Mouse (Mus musculus) heart, embryonic 15.5 days (tissue): Measurements from ENCODE around the gene Sf1. TPM values are rescaled to one million over a fixed set of nuclear protein-coding genes. Genes with fewer than 3 reads are reported as not detected.

Source experiments
- ATAC-seq: fragments of 200-750 bp; cut with Nextera tagmentation; replicated peaks from 2 replicates; pipeline ENCODE4 v1.8.0; 2017; ENCODE audit warnings: low read depth, moderate TSS enrichment; ENCODE audit not compliant: insufficient number of reproducible peaks, insufficient read depth, low FRiP score
- H3K27ac ChIP-seq: fragments of 300-500 bp; sonication (generic); 2 replicates; pipeline ENCODE4 v1.5.1; 2015; ENCODE audit warnings: mild to moderate bottlenecking, inconsistent platforms
- H3K27me3 ChIP-seq: fragments of 300-500 bp; sonication (generic); 2 replicates; pipeline ENCODE4 v1.6.1; 2015; ENCODE audit warnings: inconsistent platforms
- H3K36me3 ChIP-seq: fragments of 300-500 bp; sonication (generic); 2 replicates; pipeline ENCODE4 v1.6.1; 2015; ENCODE audit warnings: mild to moderate bottlenecking, inconsistent platforms
- H3K4me1 ChIP-seq: fragments of 300-500 bp; sonication (generic); replicated peaks from 2 replicates; pipeline ENCODE4 v1.6.1; 2015; ENCODE audit warnings: inconsistent platforms
- H3K4me2 ChIP-seq: fragments of 300-500 bp; sonication (generic); 2 replicates; pipeline ENCODE4 v1.6.1; 2015; ENCODE audit warnings: inconsistent platforms, mild to moderate bottlenecking, moderate library complexity
- H3K4me3 ChIP-seq: fragments of 300-500 bp; sonication (generic); 2 replicates; pipeline ENCODE4 v1.5.1; 2015; ENCODE audit warnings: mild to moderate bottlenecking, inconsistent platforms
- H3K9ac ChIP-seq: fragments of 300-500 bp; sonication (generic); 2 replicates; pipeline ENCODE4 v1.6.1; 2015; ENCODE audit warnings: mild to moderate bottlenecking, inconsistent platforms
- H3K9me3 ChIP-seq: fragments of 300-500 bp; sonication (generic); replicated peaks from 2 replicates; pipeline ENCODE4 v1.6.1; 2016; ENCODE audit warnings: inconsistent platforms
- WGBS: fragments of 180-500 bp; shearing (Covaris S2); methylation state at CpG from one replicate; pipeline ENCODE4 v1.1.7; 2015; ENCODE audit warnings: mixed read lengths; 5-methylcytosine and 5-hydroxymethylcytosine counted together
- polyA plus RNA-seq: library from polyadenylated mRNA; unstranded; fragments of >200 nt; fragmentation: Nextera tagmentation; extraction: Ambion mirVana; gene quantifications from 2 replicates; pipeline ENCODE4 v1.2.1, GENCODE M21; 2015

Sf1 gene
- polyA plus RNA-seq, 1 experiment from 2014 or later = 79.0 TPM

GRCm38 (mm10) chr19:6400096-6401086 is 36.9 kb downstream of the Sf1 start:
- Histone ChIP-seq H3K4me2 (peak overlapping the region; percentile 100), H3K9me3 (no peaks in the 10 kb centered on the region), H3K9ac (peak overlapping the region; percentile 72), H3K27ac (peak overlapping the region; percentile 74), H3K36me3 (peaks cover 3% of the 10 kb centered on the region; the same call in 1 of the 2 replicates), H3K4me3 (peak overlapping the region; percentile 69), H3K27me3 (peaks cover 18% of the 10 kb centered on the region; the same call in 1 of the 2 replicates), H3K4me1 (peaks cover 38% of the 10 kb centered on the region)
- peak; percentile 2; the same call in 1 of the 2 replicates for ATAC-seq
- WGBS = 2% methylated on average over 29 of the region's 29 CpGs

GRCm38 (mm10) chr19:6401131-6401815 is 37.8 kb downstream of the Sf1 start:
- Histone ChIP-seq H3K4me1 (peaks cover 38% of the 10 kb centered on the region), H3K4me3 (peak overlapping the region; percentile 69), H3K27me3 (peaks cover 18% of the 10 kb centered on the region; the same call in 1 of the 2 replicates), H3K9ac (peak overlapping the region; percentile 46), H3K9me3 (no peaks in the 10 kb centered on the region), H3K4me2 (peak overlapping the region; percentile 100), H3K36me3 (peaks cover 1% of the 10 kb centered on the region; the same call in 1 of the 2 replicates), H3K27ac (peak overlapping the region; percentile 74)
- WGBS = under 1% methylated on average over 32 of the region's 32 CpGs
- peak; percentile 25 for ATAC-seq

GRCm38 (mm10) chr19:6401951-6402350 is 38.5 kb downstream of the Sf1 start:
- 11% methylated on average over 9 of the region's 9 CpGs for WGBS
- Histone ChIP-seq H3K36me3 (no peaks in the 10 kb centered on the region; the same call in 1 of the 2 replicates), H3K9me3 (no peaks in the 10 kb centered on the region), H3K9ac (peak overlapping the region; percentile 46), H3K27me3 (peaks cover 18% of the 10 kb centered on the region; the same call in 1 of the 2 replicates), H3K4me3 (peak overlapping the region; percentile 69), H3K27ac (peak overlapping the region; percentile 74; the same call in 1 of the 2 replicates), H3K4me2 (peak overlapping the region; percentile 100), H3K4me1 (peaks cover 38% of the 10 kb centered on the region)
- ATAC-seq = no peak

GRCm38 (mm10) chr19:6403869-6404268 is 40.4 kb downstream of the Sf1 start:
- no peak for ATAC-seq
- Histone ChIP-seq H3K27me3 (peaks cover 18% of the 10 kb centered on the region; the same call in 1 of the 2 replicates), H3K9me3 (no peaks in the 10 kb centered on the region), H3K36me3 (no peaks in the 10 kb centered on the region), H3K27ac (no peak overlapping the region), H3K4me1 (peaks cover 31% of the 10 kb centered on the region), H3K4me3 (no peak overlapping the region), H3K4me2 (no peak overlapping the region), H3K9ac (no peak overlapping the region)
- WGBS = 84% methylated on average over 10 of the region's 10 CpGs

- Histone ChIP-seq H3K27ac (no peak overlapping the region), H3K4me2 (no peak overlapping the region), H3K4me1 (peaks cover 17% of the 10 kb centered on the region), H3K9me3 (no peaks in the 10 kb centered on the region), H3K27me3 (peaks cover 18% of the 10 kb centered on the region; the same call in 1 of the 2 replicates), H3K9ac (no peak overlapping the region), H3K4me3 (no peak overlapping the region), H3K36me3 (no peaks in the 10 kb centered on the region)
- WGBS = 76% methylated on average over 10 of the region's 10 CpGs
- no peak for ATAC-seq
Observed at GRCm38 (mm10) chr19:6405433-6405832, 41.9 kb downstream of the Sf1 start.

GRCm38 (mm10) chr19:6407109-6407508 is 43.6 kb downstream of the Sf1 start:
- Histone ChIP-seq H3K27ac (no peak overlapping the region), H3K9me3 (no peaks in the 10 kb centered on the region), H3K4me1 (peaks cover under 1% of the 10 kb centered on the region), H3K36me3 (no peaks in the 10 kb centered on the region), H3K4me3 (no peak overlapping the region), H3K27me3 (peaks cover 14% of the 10 kb centered on the region; the same call in 1 of the 2 replicates), H3K4me2 (no peak overlapping the region), H3K9ac (no peak overlapping the region)
- WGBS = 81% methylated on average over 8 of the region's 8 CpGs
- ATAC-seq = no peak

- no peak overlapping the region for H3K4me3 ChIP-seq
- H3K36me3 ChIP-seq = no peaks in the 10 kb centered on the region
- 66% methylated on average over 16 of the region's 16 CpGs for WGBS
- ATAC-seq = no peak
- H3K4me1 ChIP-seq = no peaks in the 10 kb centered on the region
- peaks cover 7% of the 10 kb centered on the region; the same call in 1 of the 2 replicates for H3K27me3 ChIP-seq
- H3K27ac ChIP-seq = no peak overlapping the region
- H3K9me3 ChIP-seq = no peaks in the 10 kb centered on the region
- no peak overlapping the region for H3K9ac ChIP-seq
- H3K4me2 ChIP-seq = no peak overlapping the region
Observed at GRCm38 (mm10) chr19:6407816-6408510, 44.5 kb downstream of the Sf1 start.

GRCm38 (mm10) chr19:6408749-6409148 is 45.3 kb downstream of the Sf1 start:
- 0 out of 2 replicates have a peak, but pooled peaks cover under 1% of the 10 kb centered on the region for H3K27me3 ChIP-seq
- no peaks in the 10 kb centered on the region for H3K36me3 ChIP-seq
- no peak overlapping the region for H3K4me2 ChIP-seq
- no peaks in the 10 kb centered on the region for H3K4me1 ChIP-seq
- 76% methylated on average over 8 of the region's 8 CpGs for WGBS
- no peaks in the 10 kb centered on the region for H3K9me3 ChIP-seq
- ATAC-seq = no peak
- H3K27ac ChIP-seq = no peak overlapping the region
- H3K9ac ChIP-seq = no peak overlapping the region
- H3K4me3 ChIP-seq = no peak overlapping the region

GRCm38 (mm10) chr19:6409176-6409575 is 45.7 kb downstream of the Sf1 start:
- Histone ChIP-seq H3K4me2 (no peak overlapping the region), H3K36me3 (no peaks in the 10 kb centered on the region), H3K4me1 (no peaks in the 10 kb centered on the region), H3K27ac (no peak overlapping the region), H3K27me3 (no peaks in the 10 kb centered on the region), H3K9me3 (no peaks in the 10 kb centered on the region), H3K9ac (no peak overlapping the region), H3K4me3 (no peak overlapping the region)
- no peak for ATAC-seq
- 74% methylated on average over 5 of the region's 5 CpGs for WGBS

- Histone ChIP-seq H3K4me1 (no peaks in the 10 kb centered on the region), H3K4me3 (no peak overlapping the region), H3K27me3 (no peaks in the 10 kb centered on the region), H3K9me3 (no peaks in the 10 kb centered on the region), H3K27ac (no peak overlapping the region), H3K4me2 (no peak overlapping the region), H3K9ac (no peak overlapping the region), H3K36me3 (no peaks in the 10 kb centered on the region)
- no peak for ATAC-seq
- 75% methylated on average over 5 of the region's 5 CpGs for WGBS
Observed at GRCm38 (mm10) chr19:6409936-6410335, 46.4 kb downstream of the Sf1 start.
